Mouse (Mus musculus) ovary, postnatal 36 days (tissue): ENCODE data around the gene Mpl.
A peak's percentile ranks its signal among the peaks of the same experiment; 100 is the strongest.

Experiments used
- DNase-seq: peaks from one replicate; pipeline ENCODE4 v3.0.0; 2022; ENCODE audit warnings: low spot score, mixed read lengths

The Mpl gene

GRCm38 (mm10) chr4:118457345-118457975 is at the start of gene Mpl:
TSS of gene Mpl (minus strand) at chr4:118457513.
- no peak for DNase-seq

- DNase-seq = peak; percentile 12
Measured at GRCm38 (mm10) chr4:118505551-118505950, 48.2 kb upstream of the Mpl start.

- DNase-seq = no peak
Measured at GRCm38 (mm10) chr4:118500792-118501191, 43.5 kb upstream of the Mpl start.

- no peak for DNase-seq
Measured at GRCm38 (mm10) chr4:118500171-118500724, 42.9 kb upstream of the Mpl start.

GRCm38 (mm10) chr4:118490461-118490860 is 33.1 kb upstream of the Mpl start:
- DNase-seq = no peak

- DNase-seq = no peak
Measured at GRCm38 (mm10) chr4:118489717-118490132, 32.4 kb upstream of the Mpl start, which contains the start of gene Tie1. TSS of gene Tie1 (minus strand) at chr4:118490061.

- DNase-seq = no peak
Measured at GRCm38 (mm10) chr4:118476773-118477530, 19.6 kb upstream of the Mpl start.

GRCm38 (mm10) chr4:118472687-118473086 is 15.4 kb upstream of the Mpl start:
- DNase-seq = no peak

GRCm38 (mm10) chr4:118471281-118471680 is 14.0 kb upstream of the Mpl start:
- no peak for DNase-seq

GRCm38 (mm10) chr4:118465697-118466163 is 8.4 kb upstream of the Mpl start:
- DNase-seq = no peak

- DNase-seq = no peak
Measured at GRCm38 (mm10) chr4:118464956-118465355, 7.6 kb upstream of the Mpl start.

- DNase-seq = no peak
Measured at GRCm38 (mm10) chr4:118446415-118447153, 10.7 kb downstream of the Mpl start.

- peak; percentile 55 for DNase-seq
Measured at GRCm38 (mm10) chr4:118445781-118446414, 11.4 kb downstream of the Mpl start.

- DNase-seq = no peak
Measured at GRCm38 (mm10) chr4:118445088-118445487, 12.2 kb downstream of the Mpl start.

- DNase-seq = peak; percentile 16
Measured at GRCm38 (mm10) chr4:118437829-118438253, 19.5 kb downstream of the Mpl start.

- DNase-seq = peak; percentile 87
Measured at GRCm38 (mm10) chr4:118436820-118437603, 20.3 kb downstream of the Mpl start, which contains the start of gene Cdc20. TSS of gene Cdc20 (minus strand) at chr4:118437352.

- no peak for DNase-seq
Measured at GRCm38 (mm10) chr4:118432332-118432731, 25.0 kb downstream of the Mpl start.

GRCm38 (mm10) chr4:118429215-118429895 is 28.0 kb downstream of the Mpl start:
- peak; percentile 28 for DNase-seq

- peak; percentile 14 for DNase-seq
Measured at GRCm38 (mm10) chr4:118428531-118429214, 28.6 kb downstream of the Mpl start.
